Mouse (Mus musculus) liver, embryonic 14.5 days (tissue): ENCODE data around the gene Rdh16f2.

Experiments
- CTCF ChIP-seq: IDR thresholded peaks from 2 replicates; pipeline ENCODE4 v1.5.1; 2016; ENCODE audit warnings: antibody characterized with exemption, low read depth, control low read depth
- EP300 ChIP-seq: IDR thresholded peaks from 2 replicates; pipeline ENCODE4 v1.6.1; 2016; ENCODE audit warnings: antibody characterized with exemption, low read depth

- TF ChIP-seq EP300: no peak
- TF ChIP-seq CTCF: no peak
These were observed 58.5 kb downstream of the Rdh16f2 start for GRCm38 (mm10) chr10:127924597-127925378.
